Mouse (Mus musculus): ENCODE results near the gene Wnt3a. TPM values are rescaled to one million over a fixed set of nuclear protein-coding genes. Genes with fewer than 3 reads are reported as not detected.
A peak's percentile ranks its signal among the peaks of the same experiment; 100 is the strongest.
"Not testable (repeated sequence)": the region's sequence is repeated elsewhere in the genome, so short reads cannot be mapped to it uniquely, and the experiment has no call there.

Gene Wnt3a
- polyA plus RNA-seq, 1 experiment from 2014 or later: 0.77 TPM

DNA sequence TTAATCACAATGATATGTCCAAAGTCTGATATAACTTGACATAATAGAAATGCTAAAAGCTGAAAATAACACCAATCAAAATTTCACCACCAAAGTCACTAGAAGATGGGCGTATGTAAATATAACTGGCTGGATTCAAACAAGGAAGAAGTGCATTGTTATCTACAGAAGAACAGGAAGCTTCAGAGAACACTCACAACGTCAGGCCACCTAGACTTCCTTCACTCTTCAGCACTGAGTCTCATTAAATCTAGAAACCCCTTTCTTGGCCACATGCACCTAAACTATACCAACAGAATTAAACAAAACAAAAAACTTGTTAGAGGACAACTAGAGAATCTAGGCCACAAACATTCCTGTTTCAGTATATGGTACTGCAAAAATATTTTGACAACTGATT is 66.1 kb downstream of the Wnt3a start:
- no peaks in the 10 kb centered on the region for H3K9me3 ChIP-seq
- no peak overlapping the region for H3K27ac ChIP-seq (replicated peaks)
- peaks cover 44% of the 10 kb centered on the region for H3K36me3 ChIP-seq (replicated peaks)
- no peak overlapping the region for H3K4me3 ChIP-seq
- H3K27me3 ChIP-seq (replicated peaks; ENCODE audit: low read depth, poor library complexity, severe bottlenecking): no peaks in the 10 kb centered on the region
- peaks cover 44% of the 10 kb centered on the region for H3K4me1 ChIP-seq
- WGBS: 80% methylated on average over 2 of the region's 2 CpGs
- DNase-seq (ENCODE audit: low spot score): no peak

DNA sequence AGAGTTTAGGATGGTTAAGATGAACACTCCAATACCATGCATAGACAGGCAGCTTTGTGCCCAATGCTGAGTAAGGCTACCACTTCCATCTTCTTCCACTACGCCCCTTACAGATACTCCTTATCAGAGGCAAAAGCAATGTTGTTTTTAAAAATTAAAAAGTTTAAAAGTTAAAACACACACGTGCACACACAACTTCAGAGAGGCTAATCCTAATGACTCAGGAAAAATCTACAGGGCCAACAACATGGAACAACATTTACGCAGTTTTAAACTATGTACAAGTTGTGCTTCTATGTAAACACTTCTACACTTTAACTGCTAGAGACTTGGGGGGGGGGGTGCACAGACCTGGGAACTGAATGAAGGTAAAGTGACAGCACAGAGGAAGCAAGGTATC is 66.5 kb downstream of the Wnt3a start:
- Histone ChIP-seq H3K27me3 (replicated peaks; ENCODE audit: low read depth, poor library complexity, severe bottlenecking) (no peaks in the 10 kb centered on the region), H3K27ac (replicated peaks) (no peak overlapping the region), H3K4me3 (no peak overlapping the region), H3K36me3 (replicated peaks) (peaks cover 49% of the 10 kb centered on the region), H3K9me3 (no peaks in the 10 kb centered on the region), H3K4me1 (peaks cover 42% of the 10 kb centered on the region)
- DNase-seq (ENCODE audit: low spot score): no peak
- 93% methylated on average over 3 of the region's 3 CpGs for WGBS

DNA sequence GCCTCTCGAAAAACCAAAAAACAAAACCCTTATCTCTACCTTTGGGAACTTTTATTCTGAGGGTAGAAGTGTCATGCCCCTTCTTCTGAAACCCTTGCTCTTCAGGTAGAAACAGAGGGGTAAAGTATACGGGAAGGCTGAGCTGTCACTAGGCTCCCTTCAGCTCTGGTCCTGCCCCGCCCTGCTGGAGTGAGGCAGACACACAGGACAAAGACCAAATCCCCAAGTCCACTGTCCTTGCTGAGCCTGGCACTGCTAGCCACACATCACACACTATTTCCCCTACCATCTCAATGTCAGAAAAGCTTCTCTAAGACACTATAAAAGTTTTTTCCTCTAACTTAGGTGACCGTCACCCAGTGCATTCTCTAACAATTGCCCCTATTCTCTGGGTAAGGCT is 68.2 kb downstream of the Wnt3a start:
- Histone ChIP-seq H3K27me3 (replicated peaks; ENCODE audit: low read depth, poor library complexity, severe bottlenecking) (no peaks in the 10 kb centered on the region), H3K27ac (replicated peaks) (no peak overlapping the region), H3K9me3 (no peaks in the 10 kb centered on the region), H3K4me3 (no peak overlapping the region), H3K4me1 (peaks cover 48% of the 10 kb centered on the region), H3K36me3 (replicated peaks) (peaks cover 66% of the 10 kb centered on the region)
- WGBS: 94% methylated on average over 4 of the region's 4 CpGs
- DNase-seq (ENCODE audit: low spot score): no peak

DNA sequence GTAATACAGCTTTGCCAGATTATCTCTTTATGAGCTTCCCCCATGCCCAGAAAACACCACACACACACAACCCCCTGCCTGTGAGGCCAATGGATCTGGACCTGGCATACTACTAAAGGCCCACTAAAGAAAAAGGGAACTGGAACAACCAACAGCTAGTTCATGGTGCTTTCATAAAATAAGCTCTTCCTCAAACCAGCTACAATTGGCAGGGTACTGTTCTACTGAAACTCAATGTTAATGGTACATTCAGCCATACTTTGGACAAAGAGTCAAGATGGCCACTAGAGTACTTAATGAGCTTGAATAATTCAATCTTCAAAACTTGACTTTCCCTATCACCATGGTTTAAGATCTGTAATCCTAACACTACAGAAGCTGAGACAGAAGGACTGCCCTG is 68.9 kb downstream of the Wnt3a start:
- Histone ChIP-seq H3K4me1 (peaks cover 43% of the 10 kb centered on the region), H3K4me3 (no peak overlapping the region), H3K27ac (replicated peaks) (no peak overlapping the region), H3K9me3 (no peaks in the 10 kb centered on the region), H3K36me3 (replicated peaks) (peaks cover 73% of the 10 kb centered on the region), H3K27me3 (replicated peaks; ENCODE audit: low read depth, poor library complexity, severe bottlenecking) (no peaks in the 10 kb centered on the region)
- DNase-seq (ENCODE audit: low spot score): no peak

DNA sequence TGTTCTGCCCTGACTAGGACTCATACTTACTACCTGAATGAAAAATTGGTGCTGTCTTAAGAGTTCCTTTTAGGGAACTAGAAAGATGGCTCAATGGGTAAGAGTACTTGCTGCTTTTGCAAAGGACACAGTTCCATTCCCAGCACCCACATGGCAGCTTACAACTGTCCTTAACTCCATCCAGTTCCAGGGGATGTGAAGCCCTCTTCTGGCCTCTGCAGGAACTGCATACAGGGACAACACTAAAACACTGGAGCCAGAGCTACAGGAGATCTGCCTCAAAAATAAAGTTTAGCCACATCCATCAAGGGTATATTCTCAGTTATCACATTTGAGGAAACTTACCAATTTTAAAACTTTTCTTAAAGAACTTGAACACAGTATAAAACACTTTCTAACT is 71.5 kb downstream of the Wnt3a start:
- 0 out of 2 replicates have a peak overlapping the region, but pooled peaks have one; percentile 0 for H3K4me3 ChIP-seq

DNA sequence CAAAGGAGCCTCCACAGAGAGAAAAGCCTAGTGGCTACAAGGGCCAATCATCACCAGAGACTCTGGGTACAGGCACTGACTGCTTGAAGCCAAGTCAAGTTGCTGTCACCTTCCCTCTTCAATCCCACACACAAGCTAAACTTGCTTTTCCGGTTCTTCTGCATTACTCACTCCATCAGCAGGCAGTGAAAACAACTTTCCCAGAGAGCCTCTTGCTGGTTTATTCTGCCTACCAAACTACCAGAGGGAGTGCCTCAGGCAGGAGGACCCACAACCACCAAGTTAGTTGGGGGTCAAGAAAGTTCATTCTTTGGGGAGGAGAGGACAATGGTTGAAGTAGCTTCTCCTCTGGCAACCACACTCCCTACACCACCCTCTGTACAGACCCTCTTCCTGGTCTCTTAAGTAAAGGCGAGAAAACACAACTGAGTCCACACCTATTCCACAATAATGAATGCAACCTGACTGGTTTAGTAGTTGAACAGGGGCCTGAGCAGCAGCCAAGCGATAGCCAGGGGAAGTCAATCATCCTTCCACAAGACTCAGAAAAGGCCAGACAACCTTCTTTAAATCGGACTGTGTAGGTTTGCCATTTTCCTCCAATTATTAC is 72.1 kb downstream of the Wnt3a start:
- peaks cover 93% of the 10 kb centered on the region for H3K36me3 ChIP-seq (replicated peaks)
- peak; percentile 26 for DNase-seq (ENCODE audit: low spot score)
- WGBS: 74% methylated on average over 4 of the region's 4 CpGs

More for the DNA sequence above, 71.5 kb downstream of the Wnt3a start:
- no peak overlapping the region for H3K27ac ChIP-seq (replicated peaks)
- peaks cover 21% of the 10 kb centered on the region for H3K4me1 ChIP-seq
- no peaks in the 10 kb centered on the region for H3K9me3 ChIP-seq
- DNase-seq (ENCODE audit: low spot score): peak; percentile 45
- H3K36me3 ChIP-seq (replicated peaks): peaks cover 93% of the 10 kb centered on the region
- no peaks in the 10 kb centered on the region for H3K27me3 ChIP-seq (replicated peaks; ENCODE audit: low read depth, poor library complexity, severe bottlenecking)

DNA sequence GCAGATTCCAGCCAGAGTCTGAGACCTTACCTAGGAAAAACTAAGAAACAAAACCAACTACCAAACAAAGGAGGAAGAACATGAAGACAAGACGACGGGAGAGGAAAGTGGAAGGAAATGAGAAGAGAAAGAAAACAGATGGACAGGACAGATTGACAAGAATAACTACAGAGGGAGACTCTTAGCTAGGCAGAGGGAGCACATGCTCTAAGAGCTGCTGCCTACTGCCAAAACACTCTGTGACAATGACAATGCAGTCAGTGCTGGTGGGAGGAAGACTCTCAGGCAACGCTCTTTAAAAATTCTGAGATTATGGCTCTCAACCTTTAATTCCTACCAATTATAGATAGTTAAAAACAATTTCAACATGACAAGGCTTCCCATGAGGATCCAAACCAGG is 73.6 kb downstream of the Wnt3a start:
- no peak for DNase-seq (ENCODE audit: low spot score)
- H3K27me3 ChIP-seq (replicated peaks; ENCODE audit: low read depth, poor library complexity, severe bottlenecking): no peaks in the 10 kb centered on the region
- WGBS: 88% methylated on average over 3 of the region's 3 CpGs
- H3K4me1 ChIP-seq: peaks cover 17% of the 10 kb centered on the region
- peaks cover 95% of the 10 kb centered on the region for H3K36me3 ChIP-seq (replicated peaks)
- no peak overlapping the region for H3K27ac ChIP-seq (replicated peaks)
- H3K9me3 ChIP-seq: no peaks in the 10 kb centered on the region
- H3K4me3 ChIP-seq: no peak overlapping the region

More for the DNA sequence above, 72.1 kb downstream of the Wnt3a start:
- no peaks in the 10 kb centered on the region for H3K27me3 ChIP-seq (replicated peaks; ENCODE audit: low read depth, poor library complexity, severe bottlenecking)
- H3K9me3 ChIP-seq: no peaks in the 10 kb centered on the region
- peaks cover 20% of the 10 kb centered on the region for H3K4me1 ChIP-seq
- no peak overlapping the region for H3K27ac ChIP-seq (replicated peaks)
- H3K4me3 ChIP-seq: 0 out of 2 replicates have a peak overlapping the region, but pooled peaks have one; percentile 0

DNA sequence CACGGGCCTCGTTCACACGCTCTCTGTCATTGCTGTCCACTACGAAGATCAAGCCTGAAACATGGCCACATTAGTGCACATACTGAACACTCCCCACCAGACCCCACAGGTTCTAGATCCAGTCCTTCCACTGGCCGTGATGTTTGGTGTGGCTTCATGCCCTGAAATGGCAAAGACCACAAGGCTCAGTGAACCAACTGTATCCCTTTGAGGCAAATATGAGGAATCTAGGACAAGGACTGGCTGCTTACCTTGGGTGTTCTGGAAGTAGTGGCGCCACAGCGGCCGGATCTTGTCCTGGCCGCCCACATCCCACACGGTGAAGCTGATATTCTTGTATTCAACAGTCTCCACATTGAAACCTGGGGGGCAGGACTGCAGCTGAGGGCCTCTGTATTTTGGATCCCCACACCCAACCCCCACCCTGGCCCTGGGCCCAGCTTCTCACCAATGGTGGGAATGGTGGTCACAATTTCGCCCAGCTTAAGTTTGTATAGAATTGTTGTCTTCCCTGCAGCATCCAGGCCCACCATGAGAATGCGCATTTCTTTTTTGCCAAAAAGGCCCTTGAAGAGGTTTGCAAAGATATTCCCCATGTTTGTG is 77.6 kb downstream of the Wnt3a start:
- DNase-seq (ENCODE audit: low spot score): no peak
- H3K9me3 ChIP-seq: no peaks in the 10 kb centered on the region
- no peak overlapping the region for H3K4me3 ChIP-seq
- 94% methylated on average over 12 of the region's 12 CpGs for WGBS
- H3K36me3 ChIP-seq (replicated peaks): peaks cover 87% of the 10 kb centered on the region
- H3K4me1 ChIP-seq: peaks cover 22% of the 10 kb centered on the region
- no peaks in the 10 kb centered on the region for H3K27me3 ChIP-seq (replicated peaks; ENCODE audit: low read depth, poor library complexity, severe bottlenecking)
- no peak overlapping the region for H3K27ac ChIP-seq (replicated peaks)

DNA sequence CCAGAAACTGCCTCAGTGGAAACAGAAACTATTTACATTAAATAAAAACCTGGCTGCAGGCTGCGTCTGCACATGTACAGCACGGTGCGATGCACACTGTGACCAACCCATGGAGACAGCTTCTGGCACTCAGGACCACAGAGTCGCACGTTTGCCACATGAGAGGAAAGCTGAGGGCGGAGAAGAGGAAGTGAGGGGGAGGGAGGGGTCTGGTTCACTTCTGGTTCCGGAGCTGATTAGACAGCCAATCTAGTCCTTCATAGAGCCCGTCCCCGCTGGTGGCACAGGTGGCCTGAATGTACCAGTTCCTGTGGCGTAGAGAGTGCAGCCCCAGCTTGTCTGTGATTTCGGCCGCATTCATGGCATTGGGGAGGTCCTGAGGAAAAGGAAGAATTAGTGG is 78.2 kb downstream of the Wnt3a start:
- WGBS: 85% methylated on average over 12 of the region's 12 CpGs
- H3K4me3 ChIP-seq; H3K27ac ChIP-seq (replicated peaks); H3K9me3 ChIP-seq; DNase-seq (ENCODE audit: low spot score); H3K27me3 ChIP-seq (replicated peaks; ENCODE audit: low read depth, poor library complexity, severe bottlenecking): not testable (repeated sequence)
- peaks cover 23% of the 10 kb centered on the region for H3K4me1 ChIP-seq
- peaks cover 82% of the 10 kb centered on the region for H3K36me3 ChIP-seq (replicated peaks)

DNA sequence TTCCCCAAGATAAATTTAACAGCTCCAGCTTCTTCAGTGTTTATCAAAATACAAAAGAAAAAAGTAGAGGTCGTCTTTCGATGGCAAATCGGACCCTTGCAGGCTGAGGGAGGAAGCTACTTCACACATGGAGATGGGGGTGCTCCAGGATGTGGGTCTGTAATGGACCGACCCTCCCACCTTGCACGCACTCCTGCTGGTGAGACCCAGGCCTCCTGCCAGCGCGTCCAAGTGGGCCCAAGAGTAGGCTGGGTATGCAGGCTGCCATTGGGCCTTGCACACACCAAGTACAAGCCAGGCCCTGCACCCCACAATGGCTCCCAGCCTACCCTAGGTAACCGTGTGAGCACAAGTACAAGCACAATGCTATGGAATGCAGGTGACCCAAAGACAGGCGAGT is 79.0 kb downstream of the Wnt3a start:
- H3K9me3 ChIP-seq; DNase-seq (ENCODE audit: low spot score); H3K27me3 ChIP-seq (replicated peaks; ENCODE audit: low read depth, poor library complexity, severe bottlenecking); H3K27ac ChIP-seq (replicated peaks); H3K4me3 ChIP-seq: not testable (repeated sequence)
- 91% methylated on average over 9 of the region's 9 CpGs for WGBS
- H3K4me1 ChIP-seq: peaks cover 23% of the 10 kb centered on the region
- peaks cover 83% of the 10 kb centered on the region for H3K36me3 ChIP-seq (replicated peaks)

DNA sequence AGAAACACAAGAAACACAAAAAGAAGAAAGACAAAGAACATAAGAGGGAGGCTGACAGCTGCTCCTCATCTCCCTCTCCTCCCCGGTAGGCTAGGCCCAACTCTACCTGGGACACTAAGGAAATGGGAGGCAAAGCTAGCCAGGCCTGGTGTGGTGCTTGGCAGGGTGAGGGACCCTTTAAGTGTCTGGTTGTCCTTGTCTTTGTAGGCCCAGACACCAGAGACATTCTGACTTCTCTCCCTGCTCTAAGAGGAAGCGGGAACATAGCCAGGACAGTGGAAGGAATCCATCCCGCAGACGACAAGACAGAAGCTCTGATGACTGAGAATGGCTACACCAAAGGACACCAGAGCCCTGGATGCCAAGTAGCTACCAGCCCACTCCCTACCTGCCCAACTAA is 80.5 kb downstream of the Wnt3a start:
- H3K4me3 ChIP-seq: peak overlapping the region; percentile 77; the same call in 1 of the 2 replicates
- H3K9me3 ChIP-seq: no peaks in the 10 kb centered on the region
- no peaks in the 10 kb centered on the region for H3K27me3 ChIP-seq (replicated peaks; ENCODE audit: low read depth, poor library complexity, severe bottlenecking)
- H3K4me1 ChIP-seq: peaks cover 23% of the 10 kb centered on the region
- no peak overlapping the region for H3K27ac ChIP-seq (replicated peaks)
- DNase-seq (ENCODE audit: low spot score): no peak
- peaks cover 86% of the 10 kb centered on the region for H3K36me3 ChIP-seq (replicated peaks)
- 86% methylated on average over 4 of the region's 4 CpGs for WGBS

DNA sequence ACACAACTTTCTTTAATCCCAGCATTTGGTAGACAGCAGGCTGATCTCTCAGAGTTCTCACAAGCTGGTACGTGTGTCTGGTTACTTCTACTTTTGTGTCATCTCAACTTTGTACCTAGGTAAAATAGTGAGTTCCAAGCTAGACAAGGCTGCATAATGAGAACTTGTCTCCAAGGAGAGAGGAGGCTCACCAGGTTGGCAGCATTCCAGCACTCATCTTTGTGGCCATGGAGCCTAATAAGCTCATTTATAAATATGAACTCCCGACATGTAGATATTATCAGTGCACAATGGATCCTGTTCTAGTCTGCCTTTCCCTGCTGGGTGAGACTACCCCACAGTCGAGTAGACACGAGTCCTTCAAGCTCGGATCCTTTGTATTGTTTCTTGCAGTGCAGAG is 81.0 kb downstream of the Wnt3a start:
- peaks cover 86% of the 10 kb centered on the region for H3K36me3 ChIP-seq (replicated peaks)
- H3K4me3 ChIP-seq: peak overlapping the region; percentile 77
- H3K27ac ChIP-seq (replicated peaks): no peak overlapping the region
- H3K9me3 ChIP-seq: no peaks in the 10 kb centered on the region
- no peak for DNase-seq (ENCODE audit: low spot score)
- H3K4me1 ChIP-seq: peaks cover 23% of the 10 kb centered on the region
- 85% methylated on average over 5 of the region's 5 CpGs for WGBS
- H3K27me3 ChIP-seq (replicated peaks; ENCODE audit: low read depth, poor library complexity, severe bottlenecking): no peaks in the 10 kb centered on the region

DNA sequence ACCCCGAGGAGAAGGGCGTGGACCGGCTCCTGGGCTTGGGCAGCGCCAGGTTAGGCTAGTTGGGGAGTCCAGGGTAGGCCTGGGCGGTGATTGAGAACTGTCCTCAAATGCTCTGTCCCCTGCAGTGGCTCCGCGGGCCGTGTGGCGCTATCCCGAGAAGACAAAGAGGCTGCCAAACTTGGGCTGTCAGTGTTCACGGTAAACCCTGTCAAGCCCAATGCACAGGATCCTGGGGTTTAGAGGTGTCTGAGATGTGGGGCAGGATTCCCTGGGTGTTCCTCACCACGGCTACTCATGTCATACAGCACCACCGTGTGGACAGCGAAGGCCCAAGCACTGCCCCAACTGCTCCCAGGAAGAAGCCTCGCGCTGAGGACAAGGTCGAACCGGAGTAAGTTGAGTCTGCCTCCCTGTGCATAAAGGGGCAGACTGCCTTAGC is 81.5 kb downstream of the Wnt3a start:
- WGBS: 14% methylated on average over 18 of the region's 18 CpGs

More for the DNA sequence above, 81.5 kb downstream of the Wnt3a start:
- peaks cover 23% of the 10 kb centered on the region for H3K4me1 ChIP-seq
- DNase-seq (ENCODE audit: low spot score): peak; percentile 77
- no peaks in the 10 kb centered on the region for H3K27me3 ChIP-seq (replicated peaks; ENCODE audit: low read depth, poor library complexity, severe bottlenecking)
- no peaks in the 10 kb centered on the region for H3K9me3 ChIP-seq
- H3K4me3 ChIP-seq: peak overlapping the region; percentile 77
- H3K36me3 ChIP-seq (replicated peaks): peaks cover 86% of the 10 kb centered on the region
- H3K27ac ChIP-seq (replicated peaks): peak overlapping the region; percentile 87
